Mouse (Mus musculus) stomach, embryonic 14.5 days (tissue): ENCODE data around the gene Unc13b. TPM values are rescaled to one million over a fixed set of nuclear protein-coding genes. Genes with fewer than 3 reads are reported as not detected.

ENCODE experiments used
- ATAC-seq: fragments of 200-750 bp; cut with Nextera tagmentation; 2 replicates; pipeline ENCODE4 v1.8.0; 2017; ENCODE audit warnings: low read depth, moderate TSS enrichment; ENCODE audit not compliant: insufficient number of reproducible peaks, insufficient read depth, low FRiP score
- H3K27ac ChIP-seq: fragments of 300-500 bp; sonication (generic); 2 replicates; pipeline ENCODE4 v1.5.1; 2014; ENCODE audit warnings: mild to moderate bottlenecking, low read length, moderate library complexity, mixed read lengths
- H3K27me3 ChIP-seq: fragments of 300-500 bp; sonication (generic); 2 replicates; pipeline ENCODE4 v1.6.1; 2014; ENCODE audit warnings: low read length, control low read depth, mixed read lengths; ENCODE audit not compliant: control insufficient read depth, insufficient read depth
- H3K36me3 ChIP-seq: fragments of 300-500 bp; sonication (generic); 2 replicates; pipeline ENCODE4 v1.6.1; 2014; ENCODE audit warnings: mild to moderate bottlenecking, control low read depth, low read length, moderate library complexity, mixed read lengths; ENCODE audit not compliant: control insufficient read depth, insufficient read depth
- H3K4me1 ChIP-seq: fragments of 300-500 bp; sonication (generic); 2 replicates; pipeline ENCODE4 v1.6.1; 2014; ENCODE audit warnings: low read length, control low read depth, mixed read lengths; ENCODE audit not compliant: control insufficient read depth, insufficient read depth
- H3K4me2 ChIP-seq: fragments of 300-500 bp; sonication (generic); replicated peaks from 2 replicates; pipeline ENCODE4 v1.6.1; 2014; ENCODE audit warnings: low read depth, low read length, control low read depth
- H3K4me3 ChIP-seq: fragments of 300-500 bp; sonication (generic); 2 replicates; pipeline ENCODE4 v1.5.1; 2014; ENCODE audit warnings: low read depth, low read length, control low read depth
- H3K9ac ChIP-seq: fragments of 300-500 bp; sonication (generic); replicated peaks from 2 replicates; pipeline ENCODE4 v1.6.1; 2014; ENCODE audit warnings: low read depth, mild to moderate bottlenecking, control low read depth, low read length, moderate library complexity, mixed read lengths
- H3K9me3 ChIP-seq: fragments of 300-500 bp; sonication (generic); 2 replicates; pipeline ENCODE4 v1.6.1; 2016; ENCODE audit warnings: low read depth, low read length, control low read depth; ENCODE audit not compliant: control insufficient read depth
- WGBS: fragments of 180-500 bp; shearing (Covaris S2); extraction: QIAGEN DNeasy Blood & Tissue Kit; methylation state at CpG from one replicate; pipeline ENCODE4 v1.1.7; 2014; 5-methylcytosine and 5-hydroxymethylcytosine counted together
- polyA plus RNA-seq: library from polyadenylated mRNA; unstranded; fragments of >200 nt; fragmentation: Nextera tagmentation; extraction: Ambion mirVana; gene quantifications from 2 replicates; pipeline ENCODE4 v1.2.1, GENCODE M21; 2014

The Unc13b gene
- polyA plus RNA-seq, 1 experiment from 2014 or later = 16.0 TPM

- no peaks in the 10 kb centered on the region for H3K36me3 ChIP-seq
- no peak overlapping the region for H3K9ac ChIP-seq
- H3K27ac ChIP-seq = no peak overlapping the region
- no peak overlapping the region for H3K4me3 ChIP-seq
- no peak overlapping the region for H3K4me2 ChIP-seq
- WGBS = 92% methylated on average over 5 of the region's 5 CpGs
- 0 out of 2 replicates have a peak, but pooled peaks cover 3% of the 10 kb centered on the region for H3K4me1 ChIP-seq
- no peaks in the 10 kb centered on the region for H3K9me3 ChIP-seq
- ATAC-seq = no peak
- no peaks in the 10 kb centered on the region; the same call in 1 of the 2 replicates for H3K27me3 ChIP-seq
These were observed 1.1 kb upstream of the Unc13b start for GRCm38 (mm10) chr4:43057654-43058053.

GRCm38 (mm10) chr4:43058392-43058752, 381 bp upstream of the Unc13b start:
- Histone ChIP-seq H3K4me3 (peak overlapping the region; percentile 70), H3K27ac (no peak overlapping the region), H3K4me2 (peak overlapping the region; percentile 86), H3K4me1 (0 out of 2 replicates have a peak, but pooled peaks cover 3% of the 10 kb centered on the region), H3K27me3 (no peaks in the 10 kb centered on the region; the same call in 1 of the 2 replicates), H3K9ac (no peak overlapping the region), H3K36me3 (no peaks in the 10 kb centered on the region), H3K9me3 (no peaks in the 10 kb centered on the region)
- no peak for ATAC-seq
- WGBS = 22% methylated on average over 8 of the region's 8 CpGs

GRCm38 (mm10) chr4:43059697-43060096, 944 bp downstream of the Unc13b start:
- H3K27me3 ChIP-seq = no peaks in the 10 kb centered on the region; the same call in 1 of the 2 replicates
- 0 out of 2 replicates have a peak overlapping the region, but pooled peaks have one; percentile 69 for H3K9ac ChIP-seq
- no peak overlapping the region for H3K27ac ChIP-seq
- H3K4me2 ChIP-seq = peak overlapping the region; percentile 86
- no peaks in the 10 kb centered on the region for H3K9me3 ChIP-seq
- WGBS = 38% methylated on average over 3 of the region's 3 CpGs
- H3K4me3 ChIP-seq = peak overlapping the region; percentile 70
- ATAC-seq = no peak
- H3K4me1 ChIP-seq = 0 out of 2 replicates have a peak, but pooled peaks cover 3% of the 10 kb centered on the region
- H3K36me3 ChIP-seq = no peaks in the 10 kb centered on the region

GRCm38 (mm10) chr4:43060286-43060685, 1.5 kb downstream of the Unc13b start:
- 47% methylated on average over 3 of the region's 3 CpGs for WGBS
- Histone ChIP-seq H3K4me1 (0 out of 2 replicates have a peak, but pooled peaks cover 3% of the 10 kb centered on the region), H3K9ac (no peak overlapping the region), H3K36me3 (no peaks in the 10 kb centered on the region), H3K9me3 (no peaks in the 10 kb centered on the region), H3K27ac (no peak overlapping the region), H3K4me2 (peak overlapping the region; percentile 86; the same call in 1 of the 2 replicates), H3K4me3 (peak overlapping the region; percentile 70; the same call in 1 of the 2 replicates), H3K27me3 (no peaks in the 10 kb centered on the region; the same call in 1 of the 2 replicates)
- no peak for ATAC-seq

GRCm38 (mm10) chr4:43065471-43065870, 6.7 kb downstream of the Unc13b start:
- Histone ChIP-seq H3K27ac (no peak overlapping the region), H3K9ac (no peak overlapping the region), H3K4me3 (no peak overlapping the region), H3K9me3 (no peaks in the 10 kb centered on the region), H3K4me1 (no peaks in the 10 kb centered on the region), H3K4me2 (no peak overlapping the region), H3K27me3 (no peaks in the 10 kb centered on the region), H3K36me3 (no peaks in the 10 kb centered on the region)
- no peak for ATAC-seq
- WGBS = 94% methylated on average over 4 of the region's 4 CpGs

GRCm38 (mm10) chr4:43074923-43075322, 16.2 kb downstream of the Unc13b start:
- H3K4me3 ChIP-seq = no peak overlapping the region
- H3K27me3 ChIP-seq = no peaks in the 10 kb centered on the region
- no peak for ATAC-seq
- H3K36me3 ChIP-seq = no peaks in the 10 kb centered on the region
- H3K4me2 ChIP-seq = no peak overlapping the region
- no peaks in the 10 kb centered on the region for H3K4me1 ChIP-seq
- H3K9ac ChIP-seq = no peak overlapping the region
- H3K9me3 ChIP-seq = no peaks in the 10 kb centered on the region
- H3K27ac ChIP-seq = no peak overlapping the region

- Histone ChIP-seq H3K27ac (no peak overlapping the region), H3K36me3 (no peaks in the 10 kb centered on the region), H3K4me1 (no peaks in the 10 kb centered on the region), H3K4me2 (no peak overlapping the region), H3K4me3 (no peak overlapping the region), H3K9me3 (no peaks in the 10 kb centered on the region), H3K9ac (no peak overlapping the region), H3K27me3 (no peaks in the 10 kb centered on the region)
- no peak for ATAC-seq
- WGBS = 49% methylated on average over 7 of the region's 7 CpGs
These were observed 19.4 kb downstream of the Unc13b start for GRCm38 (mm10) chr4:43078071-43078718.

- 65% methylated on average over 2 of the region's 2 CpGs for WGBS
- Histone ChIP-seq H3K9me3 (no peaks in the 10 kb centered on the region), H3K4me3 (no peak overlapping the region), H3K4me2 (no peak overlapping the region), H3K27ac (no peak overlapping the region), H3K4me1 (no peaks in the 10 kb centered on the region), H3K9ac (no peak overlapping the region), H3K36me3 (no peaks in the 10 kb centered on the region), H3K27me3 (no peaks in the 10 kb centered on the region)
- no peak for ATAC-seq
These were observed 23.7 kb downstream of the Unc13b start for GRCm38 (mm10) chr4:43082458-43082857.

GRCm38 (mm10) chr4:43089950-43090349, 31.2 kb downstream of the Unc13b start:
- WGBS = 89% methylated on average over 2 of the region's 2 CpGs
- no peak overlapping the region for H3K4me3 ChIP-seq
- ATAC-seq = no peak

More at GRCm38 (mm10) chr4:43089950-43090349, 31.2 kb downstream of the Unc13b start:
- Histone ChIP-seq H3K4me1 (peaks cover 2% of the 10 kb centered on the region; the same call in 1 of the 2 replicates), H3K27me3 (no peaks in the 10 kb centered on the region), H3K9ac (no peak overlapping the region), H3K36me3 (no peaks in the 10 kb centered on the region), H3K4me2 (no peak overlapping the region), H3K27ac (no peak overlapping the region), H3K9me3 (no peaks in the 10 kb centered on the region)
